9 mouse cellular contexts compared by ENCODE assay signal in genomic region chr14:32825426-32826032, GRCm38 (mm10). TPM values are rescaled to one million over a fixed set of nuclear protein-coding genes. Genes with fewer than 3 reads are reported as not detected.
DNase-seq lines count a peak whose midpoint lies in the region; ATAC-seq and TF ChIP-seq lines count a peak whose summit lies in the region.
"Had no signal": no experiment of that assay in that cellular context is flagged by ENCODE, and none has a peak within 500 bp of the region (broad histone marks: within the 10 kb centered on the region; RNA-seq: fewer than 3 reads in every experiment).

No protein-coding gene starts in this region.

- H3K36me3 ChIP-seq in intestine, embryonic 16.5 days (ENCODE audit: control insufficient read depth, insufficient read depth, low read length) = no peaks in the 10 kb centered on the region
- H3K36me3 ChIP-seq in stomach, embryonic 14.5 days (ENCODE audit: control insufficient read depth, insufficient read depth, low read length) = no peaks in the 10 kb centered on the region

- no peaks in the 10 kb centered on the region for H3K9me3 ChIP-seq in intestine, embryonic 16.5 days (ENCODE audit: control insufficient read depth, low read length)
- H3K9me3 ChIP-seq in stomach, embryonic 14.5 days (ENCODE audit: control insufficient read depth, low read depth, low read length) = peaks cover 3% of the 10 kb centered on the region; the same call in 1 of the 2 replicates

- peak overlapping the region; percentile 28 for H3K4me2 ChIP-seq in intestine, embryonic 16.5 days (ENCODE audit: low read depth, low read length)
- 0 out of 2 replicates have a peak overlapping the region, but pooled peaks have one; percentile 10 for H3K4me2 ChIP-seq in stomach, embryonic 14.5 days (replicated peaks; ENCODE audit: low read depth, low read length)

- TF ChIP-seq CTCF in lung, adult 2 months (IDR thresholded peaks at IDR 0.05; ENCODE audit: insufficient read depth, low read length) = no peak

- 0 out of 2 replicates have a peak, but pooled peaks have one; percentile 34 for ATAC-seq in granulocyte monocyte progenitor cell, adult 5-6 weeks (replicated peaks; ENCODE audit: poor library complexity, severe bottlenecking)
- peak; percentile 85 for ATAC-seq in intestine, embryonic 16.5 days
- ATAC-seq in stomach, embryonic 14.5 days (ENCODE audit: insufficient number of reproducible peaks, insufficient read depth, low FRiP score, low read depth) = peak; percentile 79; the same call in 1 of the 2 replicates
- no peak for ATAC-seq in activated CD4-positive, CD25-positive, alpha-beta regulatory T cell, adult 4 months

- no peak overlapping the region for H3K9ac ChIP-seq in intestine, embryonic 16.5 days (ENCODE audit: low read depth, low read length)
- no peak overlapping the region for H3K9ac ChIP-seq in stomach, embryonic 14.5 days (replicated peaks; ENCODE audit: low read depth, low read length)

- H3K4me1 ChIP-seq in intestine, embryonic 16.5 days (ENCODE audit: control insufficient read depth, insufficient read depth, low read length) = peaks cover 37% of the 10 kb centered on the region
- peaks cover 17% of the 10 kb centered on the region for H3K4me1 ChIP-seq in lung, adult 2 months (ENCODE audit: control insufficient read depth, insufficient read depth, low read length)
- peaks cover 40% of the 10 kb centered on the region for H3K4me1 ChIP-seq in stomach, embryonic 14.5 days (ENCODE audit: control insufficient read depth, insufficient read depth, low read length)

- peak overlapping the region; percentile 59 for H3K27ac ChIP-seq in intestine, embryonic 16.5 days (ENCODE audit: low read length)
- peak overlapping the region; percentile 66; the same call in 1 of the 2 replicates for H3K27ac ChIP-seq in stomach, embryonic 14.5 days (ENCODE audit: low read length)

- 7% methylated on average over 11 of the region's 11 CpGs for WGBS in intestine, embryonic 16.5 days
- WGBS in lung, adult 2 months = 13% methylated on average over 11 of the region's 11 CpGs
- 7% methylated on average over 11 of the region's 11 CpGs for WGBS in stomach, embryonic 14.5 days

- H3K27me3 ChIP-seq in intestine, embryonic 16.5 days (replicated peaks; ENCODE audit: control insufficient read depth, insufficient read depth, low read length) = no peaks in the 10 kb centered on the region
- no peaks in the 10 kb centered on the region for H3K27me3 ChIP-seq in stomach, embryonic 14.5 days (ENCODE audit: control insufficient read depth, insufficient read depth, low read length)

- peak; percentile 41 for DNase-seq in adrenal gland, adult 2 months
- DNase-seq in adrenal gland, postnatal 4 days (ENCODE audit: low spot score in 2 of 2) = no peak
- no peak for DNase-seq in lung, adult 2 months
- DNase-seq in frontal cortex, postnatal 36 days (ENCODE audit: low spot score in 2 of 2) = no peak

- no peak overlapping the region for H3K4me3 ChIP-seq in intestine, embryonic 16.5 days (ENCODE audit: low read length)
- no peak overlapping the region for H3K4me3 ChIP-seq in lung, adult 2 months (replicated peaks; ENCODE audit: extremely low read depth, low read depth, low read length)
- no peak overlapping the region for H3K4me3 ChIP-seq in stomach, embryonic 14.5 days (ENCODE audit: low read depth, low read length)

- peak; percentile 45; the same call in 1 of the 2 replicates for TF ChIP-seq POLR2A in lung, adult 2 months (IDR thresholded peaks at IDR 0.05; ENCODE audit: borderline replicate concordance, extremely low read depth, low read depth, low read length)

RNA-seq across cellular contexts. Expression of gene Fam170b, which starts 8.2 kb away (rescaled TPM):
- total RNA-seq in adrenal gland, adult 2 months (2021) = under 1 TPM; 0.17 TPM
- polyA plus RNA-seq in adrenal gland, adult 2 months (2012; rRNA removed) = 0.07 and 0.19 TPM in 2 replicates
- not detected for total RNA-seq in adrenal gland, postnatal 4 days (2021)
- total RNA-seq in granulocyte monocyte progenitor cell, adult 5-6 weeks (2014; fragmentation: Nextera tagmentation) = not detected in 2 replicates
- total RNA-seq in granulocyte monocyte progenitor cell, adult 5-6 weeks (2017) = not detected in 2 replicates
- 0.10 TPM in 2 replicates for polyA plus RNA-seq in intestine, embryonic 16.5 days (2015; fragmentation: Nextera tagmentation; extraction: Ambion mirVana)
- polyA plus RNA-seq in lung, adult 2 months (2012; rRNA removed) = not detected in 2 replicates
- 0.23 and 0.29 TPM in 2 replicates for polyA plus RNA-seq in stomach, embryonic 14.5 days (2014; fragmentation: Nextera tagmentation; extraction: Ambion mirVana)
- polyA plus RNA-seq in activated CD4-positive, CD25-positive, alpha-beta regulatory T cell, adult 4 months (2017; shearing (Covaris generic)) = not detected
- polyA plus RNA-seq: spleen, adult 2 months had no signal

RNA-seq across cellular contexts. Expression of gene Vstm4, which starts 31.0 kb away (rescaled TPM):
- 10 to 100 TPM; 14.0 to 17.1 TPM for total RNA-seq in adrenal gland, adult 2 months (2021)
- polyA plus RNA-seq in adrenal gland, adult 2 months (2012; rRNA removed) = 7.1 and 7.9 TPM in 2 replicates
- 10 to 100 TPM; 35.3 to 40.6 TPM for total RNA-seq in adrenal gland, postnatal 4 days (2021)
- not detected in 2 replicates for total RNA-seq in granulocyte monocyte progenitor cell, adult 5-6 weeks (2014; fragmentation: Nextera tagmentation)
- total RNA-seq in granulocyte monocyte progenitor cell, adult 5-6 weeks (2017) = not detected in 2 replicates
- polyA plus RNA-seq in intestine, embryonic 16.5 days (2015; fragmentation: Nextera tagmentation; extraction: Ambion mirVana) = 26.6 and 28.3 TPM in 2 replicates
- polyA plus RNA-seq in lung, adult 2 months (2012; rRNA removed) = 11.2 and 12.1 TPM in 2 replicates
- 43.6 and 44.6 TPM in 2 replicates for polyA plus RNA-seq in stomach, embryonic 14.5 days (2014; fragmentation: Nextera tagmentation; extraction: Ambion mirVana)
- polyA plus RNA-seq in activated CD4-positive, CD25-positive, alpha-beta regulatory T cell, adult 4 months (2017; shearing (Covaris generic)) = under 1 TPM in 1 of 2 experiments, not detected in 1; 0.24 TPM

RNA-seq across cellular contexts. Expression of gene Tmem273, which starts 39.8 kb away (rescaled TPM):
- 1 to 10 TPM; 4.4 to 4.5 TPM for total RNA-seq in adrenal gland, adult 2 months (2021)
- 0.73 and 1.2 TPM in 2 replicates for polyA plus RNA-seq in adrenal gland, adult 2 months (2012; rRNA removed)
- total RNA-seq in adrenal gland, postnatal 4 days (2021) = 1 to 10 TPM in 1 of 2 experiments, under 1 TPM in 1; 0.73 to 1.2 TPM
- total RNA-seq in granulocyte monocyte progenitor cell, adult 5-6 weeks (2014; fragmentation: Nextera tagmentation) = 5.9 and 9.9 TPM in 2 replicates
- total RNA-seq in granulocyte monocyte progenitor cell, adult 5-6 weeks (2017) = 13.4 and 15.6 TPM in 2 replicates
- polyA plus RNA-seq in intestine, embryonic 16.5 days (2015; fragmentation: Nextera tagmentation; extraction: Ambion mirVana) = 2.2 and 2.5 TPM in 2 replicates
- 2.0 and 2.4 TPM in 2 replicates for polyA plus RNA-seq in lung, adult 2 months (2012; rRNA removed)
- 0.55 and 2.1 TPM in 2 replicates for polyA plus RNA-seq in stomach, embryonic 14.5 days (2014; fragmentation: Nextera tagmentation; extraction: Ambion mirVana)
- polyA plus RNA-seq in activated CD4-positive, CD25-positive, alpha-beta regulatory T cell, adult 4 months (2017; shearing (Covaris generic)) = 1 to 10 TPM; 2.9 to 4.8 TPM
